Mouse (Mus musculus) retina, postnatal 1 day (tissue): ENCODE results near the gene Cblb.

Experiments used
- DNase-seq: peaks from one replicate; pipeline ENCODE4 v3.0.0-alpha.2; 2012

The Cblb gene

DNA sequence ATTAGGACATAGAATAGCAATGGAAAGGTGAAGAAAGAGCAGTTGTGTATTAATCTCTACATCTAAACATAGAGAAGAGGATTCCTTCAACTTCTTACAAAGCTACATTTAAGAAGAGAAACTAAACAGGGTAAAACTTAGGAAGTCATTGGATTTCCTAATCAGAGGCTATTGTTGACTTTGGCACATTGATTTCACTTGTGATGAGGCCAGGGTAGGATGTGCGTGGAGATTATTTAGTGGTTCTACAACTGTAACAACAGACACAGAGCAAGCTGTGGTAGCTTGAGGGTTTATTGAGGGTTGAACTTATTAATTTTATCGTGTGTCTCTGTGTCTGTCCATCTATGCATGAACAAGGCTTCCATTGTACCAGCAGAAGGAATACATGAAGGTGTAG, 7.8 kb downstream of the Cblb start:
- DNase-seq = no peak

DNA sequence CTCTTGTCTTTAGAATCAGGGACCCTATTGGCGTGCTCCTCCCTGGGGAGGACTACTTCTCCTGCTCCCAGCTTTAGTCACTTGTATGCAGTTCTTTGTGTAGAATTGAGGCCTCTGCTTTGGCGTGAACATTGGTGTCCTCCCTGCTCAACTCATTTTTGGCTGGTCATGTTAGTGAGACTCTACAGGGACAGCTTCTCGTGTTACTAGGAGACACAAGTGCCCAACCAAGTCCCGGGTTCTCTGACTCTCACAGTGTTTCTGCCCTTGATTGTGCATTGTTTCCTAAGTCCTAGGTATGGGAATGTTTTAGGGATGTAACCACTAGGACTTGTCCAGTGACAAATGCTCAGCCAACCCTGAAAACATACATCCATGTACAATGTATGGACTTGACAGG, 9.9 kb downstream of the Cblb start:
- DNase-seq = no peak

DNA sequence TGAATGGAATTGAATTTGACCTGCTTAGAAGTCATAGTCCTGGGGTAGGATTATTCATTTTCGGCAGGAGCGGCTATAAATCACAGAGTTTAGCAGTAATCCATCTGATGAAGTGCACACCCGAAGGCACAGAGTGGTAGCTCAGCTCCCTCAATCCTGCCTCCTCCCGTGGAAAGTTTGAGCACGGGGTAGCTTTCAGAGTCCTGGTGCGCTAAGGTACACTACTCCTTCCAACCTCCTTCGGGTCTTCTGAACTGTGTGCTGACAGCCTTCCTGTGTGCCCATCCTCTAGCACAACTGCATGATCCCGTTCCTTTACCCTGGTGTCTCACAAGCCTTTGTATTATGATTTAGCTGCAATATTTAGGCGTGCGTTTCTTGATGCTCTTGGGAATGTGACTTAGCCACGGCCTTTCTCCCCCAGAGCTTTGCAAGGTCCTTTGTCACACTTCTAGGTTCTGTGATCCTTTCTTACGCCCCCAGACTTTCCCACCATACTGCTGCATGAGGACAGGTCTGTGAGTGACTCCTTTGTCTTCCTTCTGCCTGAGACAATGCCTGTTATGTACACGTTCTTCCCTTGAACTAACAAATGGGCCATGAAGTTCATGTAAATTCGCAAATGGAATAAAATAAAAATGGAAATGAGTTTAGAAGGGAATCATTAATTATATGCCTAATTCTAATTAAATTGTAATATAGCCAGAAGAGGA, 11.8 kb downstream of the Cblb start:
- DNase-seq = peak; percentile 35

DNA sequence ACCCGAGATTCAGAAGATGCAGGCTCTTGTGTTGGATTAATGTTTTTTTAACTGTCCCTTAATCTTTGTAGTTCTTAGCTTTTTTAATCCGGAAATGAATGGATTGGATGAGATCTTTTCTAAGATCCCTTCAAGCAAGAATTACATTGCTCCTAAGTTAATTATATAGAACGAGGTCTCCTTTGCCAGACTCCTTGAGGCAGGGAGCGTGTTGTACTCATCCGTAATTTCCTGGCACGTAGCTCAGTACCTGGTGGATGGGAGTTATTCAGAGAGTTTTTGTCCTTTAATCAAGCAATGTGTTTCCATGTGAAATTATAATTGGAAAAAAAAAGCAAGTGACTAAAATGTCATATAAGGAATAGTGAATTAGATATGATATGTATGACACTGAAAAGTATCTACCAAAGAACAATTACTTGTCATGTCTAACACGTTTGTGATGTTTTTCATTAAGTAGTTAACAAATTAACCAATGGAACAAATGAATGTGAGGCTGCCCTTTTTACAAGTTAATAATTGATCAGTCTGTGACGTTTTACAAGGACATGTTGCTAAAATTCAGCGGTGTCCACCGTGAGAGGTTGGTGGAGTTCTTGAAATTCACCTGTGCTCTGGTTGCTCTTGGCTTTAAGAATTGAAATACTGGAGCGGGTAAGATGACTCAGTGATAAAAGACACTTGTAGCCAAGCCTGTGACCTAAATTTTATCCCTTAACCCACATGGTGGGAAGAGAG, 12.5 kb downstream of the Cblb start:
- DNase-seq = no peak

DNA sequence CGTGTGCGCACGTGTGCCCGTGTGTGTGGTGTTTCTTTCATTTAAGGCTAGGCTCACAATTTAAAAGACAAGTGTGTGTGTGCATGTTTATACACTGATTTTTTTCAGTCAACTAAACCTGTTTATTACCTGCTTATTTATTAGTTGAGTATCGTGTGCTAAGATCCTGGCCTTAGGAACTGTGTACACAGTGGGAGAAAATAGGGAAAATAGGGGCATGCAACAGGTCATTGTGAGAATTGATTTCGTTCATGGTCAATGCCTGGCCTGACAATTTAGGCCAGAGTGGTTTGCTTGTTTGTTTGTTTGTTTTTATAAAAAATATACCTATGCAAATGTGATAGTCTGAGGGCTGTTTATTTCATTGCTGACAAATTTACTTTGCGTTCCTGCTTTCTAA, 13.5 kb downstream of the Cblb start:
- DNase-seq = no peak

DNA sequence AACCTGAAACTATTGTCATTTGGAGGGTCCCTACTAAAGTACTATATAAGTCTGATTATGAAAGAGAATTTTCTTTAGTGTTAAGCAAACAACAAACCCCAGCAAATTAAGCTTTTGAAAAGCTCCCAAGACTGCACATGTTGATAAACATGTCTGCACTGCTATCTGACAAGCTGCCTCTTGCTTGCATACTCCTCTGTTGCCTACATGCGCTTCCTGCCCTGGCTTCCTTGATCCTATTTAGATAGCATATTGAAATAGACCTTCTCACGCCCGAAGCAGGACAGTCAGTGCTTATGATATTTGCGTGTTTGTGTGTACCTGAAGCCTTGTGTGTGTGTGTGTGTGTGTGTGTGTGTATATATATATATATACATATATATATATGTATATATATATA, 14.0 kb downstream of the Cblb start:
- no peak for DNase-seq

DNA sequence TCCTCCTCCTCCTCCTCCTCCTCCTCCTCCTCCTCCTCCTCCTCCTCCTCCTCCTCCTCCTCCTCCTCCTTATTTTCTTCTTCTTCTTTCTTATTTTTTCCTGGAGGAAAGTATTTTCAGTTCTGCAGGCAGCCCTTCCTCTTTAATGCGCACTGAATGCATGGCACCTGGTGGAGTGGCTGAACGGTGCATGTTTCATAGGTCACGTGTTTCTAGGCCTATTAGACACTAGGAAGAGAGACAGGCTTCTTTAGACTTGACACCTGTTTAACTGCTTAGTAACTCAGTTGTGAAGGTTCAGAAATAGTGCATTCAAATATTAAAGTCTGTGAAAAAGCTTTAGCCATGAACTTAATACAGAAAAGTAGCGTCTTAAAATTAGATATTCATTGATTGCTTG, 15.4 kb downstream of the Cblb start:
- no peak for DNase-seq

DNA sequence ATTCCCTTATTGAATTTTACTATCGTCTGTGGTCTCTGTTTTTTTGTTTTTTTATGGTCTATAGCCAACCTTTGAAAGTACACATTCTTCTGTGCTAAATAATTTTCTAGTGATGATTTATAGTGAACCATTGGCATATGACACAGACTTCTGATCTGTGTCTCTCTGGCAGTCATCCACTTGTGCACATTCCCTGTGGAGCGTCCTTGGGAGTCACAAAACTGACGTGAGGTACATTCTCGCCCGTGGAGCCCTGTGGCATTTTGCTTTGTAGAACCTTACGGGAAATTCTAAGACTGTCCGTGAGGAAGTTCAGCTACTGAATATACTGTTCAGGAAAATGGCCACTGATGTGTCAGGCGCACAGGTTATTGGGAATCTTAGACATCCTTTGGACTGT, 20.1 kb downstream of the Cblb start:
- no peak for DNase-seq

DNA sequence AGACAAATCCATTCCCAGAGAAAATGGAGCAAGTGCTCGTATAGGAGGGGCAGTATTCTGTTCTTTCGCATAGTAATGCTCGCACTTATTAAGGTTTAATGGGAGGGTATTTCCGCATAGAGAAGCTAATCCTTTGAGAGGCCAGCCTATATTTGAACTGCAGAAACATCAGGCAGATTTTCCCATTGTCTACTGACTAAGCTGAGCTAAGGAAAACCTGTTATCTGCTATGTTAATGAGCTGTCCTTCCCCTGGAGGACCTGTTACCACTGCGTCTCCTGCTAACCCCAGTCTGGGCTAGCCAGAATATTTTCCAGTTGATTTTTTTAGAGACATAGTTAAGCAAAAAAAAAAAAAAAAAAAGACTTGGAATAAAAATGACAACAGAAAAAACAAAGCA, 21.7 kb downstream of the Cblb start:
- peak; percentile 36 for DNase-seq

DNA sequence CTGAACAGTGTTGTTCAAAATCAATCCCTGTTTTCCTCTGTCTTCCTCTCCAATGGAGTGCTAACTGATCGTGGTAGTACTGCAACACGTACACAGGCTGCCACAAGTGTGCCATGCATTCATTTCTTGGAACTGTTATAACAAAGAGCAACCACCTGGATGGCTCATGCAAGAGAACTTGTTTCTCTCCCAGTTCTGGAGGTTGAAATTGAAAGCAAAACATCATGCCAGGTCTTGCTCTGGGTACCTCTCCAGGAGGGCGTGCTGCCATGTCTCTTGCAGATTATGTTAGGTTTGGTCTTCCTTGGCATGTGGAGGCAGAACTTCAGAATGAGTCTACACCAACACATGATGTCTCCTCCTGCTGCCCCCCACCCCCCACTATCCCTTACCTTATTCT, 24.2 kb downstream of the Cblb start:
- DNase-seq = no peak

DNA sequence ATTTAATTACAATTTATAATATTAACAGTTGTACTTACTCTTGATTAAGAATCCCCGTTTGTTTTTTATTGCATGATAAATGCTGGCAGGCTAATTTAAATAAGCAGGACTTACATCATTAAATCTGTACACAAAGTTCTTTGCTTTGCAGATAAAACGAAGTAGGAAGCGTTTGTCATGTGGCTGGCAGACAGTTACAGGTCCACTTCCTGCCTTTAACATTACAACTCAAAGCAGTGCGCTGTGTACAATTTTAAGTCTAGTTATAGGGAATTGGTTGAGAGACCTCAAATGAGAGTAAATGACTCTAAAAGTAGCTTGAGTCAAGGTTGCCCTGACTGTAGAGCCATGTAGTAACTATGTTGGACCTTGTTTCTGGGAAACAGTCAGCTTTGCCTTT, 25.1 kb downstream of the Cblb start:
- DNase-seq = no peak

DNA sequence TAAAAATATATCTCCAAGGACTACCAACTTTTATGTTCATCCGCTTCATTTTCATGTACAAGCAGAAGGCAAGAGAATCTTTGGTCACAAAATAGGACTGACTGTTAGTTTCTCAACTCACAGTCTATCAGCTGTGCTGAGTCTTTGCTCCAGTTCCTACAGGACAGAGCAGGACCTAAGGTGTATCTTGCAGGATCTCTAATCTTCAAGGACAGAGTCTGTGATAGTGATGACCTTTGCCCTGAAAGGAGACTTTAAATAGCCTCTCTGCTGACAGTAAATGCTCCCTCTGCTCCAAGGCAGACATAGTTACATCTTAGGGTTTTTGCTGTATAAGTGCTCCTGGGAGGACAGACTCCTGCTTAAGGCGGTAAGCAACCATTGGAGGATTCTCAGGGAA, 26.3 kb downstream of the Cblb start:
- no peak for DNase-seq

DNA sequence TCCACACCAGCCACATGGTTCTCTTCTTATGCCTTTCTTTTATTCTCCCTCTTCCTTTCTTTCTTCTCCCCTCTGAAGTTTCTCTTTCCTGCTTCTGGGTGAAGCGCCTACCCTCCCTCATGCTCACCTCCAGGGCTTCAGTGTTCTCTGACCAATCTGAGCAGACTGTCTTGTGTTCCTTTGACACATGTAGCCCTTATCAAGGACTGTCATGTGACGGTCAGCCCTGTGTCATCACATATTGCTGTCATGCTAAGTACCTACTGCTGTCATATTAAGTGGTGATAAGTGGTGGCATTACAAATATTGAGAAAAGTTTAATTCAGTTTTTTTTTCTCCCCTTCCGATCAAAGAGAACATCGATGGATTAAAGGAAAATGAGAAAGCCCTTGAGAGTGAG, 28.5 kb downstream of the Cblb start:
- no peak for DNase-seq

DNA sequence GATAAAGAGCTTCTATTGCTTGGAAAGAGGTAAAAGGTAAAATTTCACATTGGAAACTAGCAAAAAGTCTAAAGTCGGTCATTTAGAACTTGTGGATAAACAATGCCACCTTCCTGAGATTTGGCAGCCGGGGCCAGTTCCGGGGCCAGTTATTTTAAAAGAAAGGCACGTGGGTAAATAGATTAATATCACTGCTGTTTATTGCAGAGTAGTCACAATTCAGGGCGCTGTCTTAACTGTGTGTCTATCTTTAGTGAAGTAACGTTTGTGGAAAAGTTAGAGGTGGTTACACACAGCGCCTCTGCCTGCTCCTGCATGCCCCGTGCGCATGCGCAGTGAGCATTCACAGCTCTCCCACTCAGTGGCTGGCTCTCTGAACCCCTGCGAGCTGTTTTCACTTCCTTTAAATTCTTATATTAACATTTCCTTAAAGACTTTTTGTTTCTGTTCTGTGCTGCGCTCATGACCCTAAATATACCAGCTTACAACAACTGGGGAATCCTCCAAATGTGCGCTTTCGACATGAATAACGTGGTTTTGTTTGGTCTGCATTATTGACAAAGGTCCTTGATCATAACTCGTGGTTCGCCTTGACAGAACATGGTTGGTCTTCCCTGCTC, 29.2 kb downstream of the Cblb start:
- no peak for DNase-seq

DNA sequence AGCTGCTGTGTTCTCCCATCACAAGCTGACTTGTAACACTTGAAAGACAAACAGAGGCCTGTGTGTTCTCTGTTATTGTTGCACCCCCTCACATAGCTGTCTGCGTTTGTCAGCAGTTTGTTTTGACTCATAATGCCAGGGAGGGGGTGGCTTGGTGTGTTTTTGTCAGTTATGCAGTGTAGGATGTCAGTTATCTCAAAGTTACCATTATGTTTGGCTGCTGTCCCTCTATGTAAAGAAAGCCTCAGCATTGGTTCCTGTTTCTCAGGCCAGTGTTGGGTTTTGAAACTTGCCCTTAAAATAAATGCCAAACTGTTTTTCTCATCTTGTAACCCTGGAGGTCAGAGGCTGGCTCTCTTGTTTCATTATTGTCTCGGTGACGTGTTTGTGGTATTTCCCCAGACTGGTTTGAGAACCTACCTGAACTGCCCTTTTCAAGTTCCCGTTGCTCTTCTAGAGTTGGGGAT, 30.0 kb downstream of the Cblb start:
- DNase-seq = no peak

DNA sequence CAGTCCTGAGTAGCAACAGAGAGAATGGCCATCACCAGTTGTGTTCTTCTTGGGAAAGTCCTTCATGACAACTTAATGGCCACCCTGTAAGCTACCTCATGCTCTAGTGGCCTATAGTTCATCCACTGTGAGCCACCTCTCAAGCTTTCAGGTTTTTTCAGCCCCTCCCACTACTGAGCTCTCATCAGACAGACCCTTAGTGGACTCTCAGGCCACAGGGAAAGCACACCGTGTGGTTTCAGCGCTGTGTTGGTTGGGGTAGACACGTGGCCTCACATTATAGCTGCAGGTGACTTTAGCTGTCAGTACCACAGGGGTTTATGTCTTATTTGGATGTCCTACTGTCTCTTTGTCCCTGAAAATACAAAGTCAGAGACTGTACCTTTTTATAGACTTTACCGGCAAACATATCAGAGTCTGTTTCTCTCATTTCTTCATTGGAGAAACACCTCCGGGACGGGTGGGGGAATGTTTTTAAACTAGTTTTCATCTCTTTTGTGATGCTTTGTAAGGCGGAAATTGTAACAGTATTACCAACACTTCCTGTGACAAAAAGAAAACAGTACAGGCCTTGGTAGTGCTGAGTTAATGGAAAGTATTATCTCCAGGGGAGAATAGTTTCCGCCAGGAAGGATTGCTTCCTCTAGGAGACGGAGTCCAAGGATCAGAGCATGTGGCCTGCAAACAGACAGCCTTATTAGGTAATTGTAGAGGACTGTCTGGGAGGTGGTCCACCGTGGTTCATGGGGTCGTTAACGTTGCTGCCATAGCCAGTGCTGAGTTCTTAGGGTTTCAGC, 33.5 kb downstream of the Cblb start:
- no peak for DNase-seq

DNA sequence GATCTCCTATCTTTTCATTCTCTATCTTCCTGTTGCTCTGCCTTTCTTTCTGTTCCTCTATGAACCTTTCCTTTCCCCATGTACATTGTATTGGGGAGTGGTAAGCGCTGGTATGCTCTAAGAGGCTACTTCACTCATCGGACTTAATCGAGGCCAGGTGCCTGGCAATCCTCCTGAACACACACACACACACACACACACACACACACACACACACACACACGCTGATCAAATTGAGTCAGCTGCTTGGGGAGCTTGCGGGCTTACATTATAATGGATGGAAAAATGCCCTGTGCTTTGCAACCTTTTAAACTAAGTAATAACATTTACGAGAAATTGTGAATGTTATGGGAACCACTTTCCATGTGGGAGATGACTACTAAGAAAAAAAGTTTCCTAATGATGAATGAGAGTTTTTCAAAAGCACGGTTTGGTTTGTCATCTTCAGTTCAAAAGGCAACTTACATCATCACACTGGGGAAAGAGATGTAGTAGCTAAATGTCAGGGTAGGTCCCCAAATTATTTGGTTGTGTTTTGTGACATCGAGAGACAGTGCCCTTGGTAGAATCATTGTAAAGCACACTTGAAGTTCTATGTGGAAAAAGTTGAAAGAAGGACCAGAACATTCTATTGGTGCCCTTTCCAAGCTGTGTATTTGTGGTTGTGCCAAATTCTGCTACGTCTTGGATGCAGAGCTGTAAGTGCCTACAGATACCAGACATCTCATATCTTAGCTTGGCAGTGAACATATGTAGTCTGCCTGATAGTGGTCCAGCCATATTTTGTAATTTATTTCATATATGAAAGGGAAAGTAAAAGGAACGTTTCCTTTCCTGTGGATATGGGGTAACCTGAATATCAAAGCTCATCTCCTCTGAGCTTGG, 36.8 kb downstream of the Cblb start:
- DNase-seq = no peak

DNA sequence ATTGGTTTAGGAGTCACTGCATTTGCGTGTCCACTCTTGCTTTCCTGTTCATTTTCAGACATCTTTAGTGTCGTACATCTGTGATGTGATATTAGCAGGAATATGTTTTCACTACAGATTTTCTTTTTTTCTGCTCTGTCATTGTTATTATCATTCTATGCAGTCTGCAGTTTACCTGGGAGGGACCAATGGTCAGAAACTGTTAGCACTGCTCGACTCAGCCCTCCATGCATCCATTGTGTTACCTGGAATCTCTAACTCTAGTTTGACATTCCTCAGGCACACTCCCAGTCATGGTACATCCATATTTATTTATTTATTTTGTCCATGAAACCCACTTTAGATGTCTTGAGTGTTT, 37.5 kb downstream of the Cblb start:
- no peak for DNase-seq

DNA sequence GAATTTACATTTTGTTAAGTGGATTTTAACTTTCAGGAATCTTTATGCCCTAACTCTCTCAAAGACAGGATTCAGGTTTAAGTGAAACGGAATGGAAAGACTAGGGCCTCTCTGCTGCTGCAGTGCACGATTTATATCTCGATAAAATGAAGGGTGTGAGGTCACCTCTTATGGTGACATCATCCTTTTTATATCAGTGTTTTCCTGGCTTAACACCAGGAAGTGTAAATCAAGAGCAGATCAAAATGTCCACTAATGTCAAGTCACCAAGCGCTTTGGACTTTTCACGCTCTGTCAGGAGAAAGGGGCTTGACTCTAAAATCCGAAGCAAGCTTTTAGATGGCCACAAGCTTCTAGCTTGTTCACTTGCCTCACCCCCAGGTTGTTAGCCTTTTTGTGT, 38.6 kb downstream of the Cblb start:
- DNase-seq = no peak

DNA sequence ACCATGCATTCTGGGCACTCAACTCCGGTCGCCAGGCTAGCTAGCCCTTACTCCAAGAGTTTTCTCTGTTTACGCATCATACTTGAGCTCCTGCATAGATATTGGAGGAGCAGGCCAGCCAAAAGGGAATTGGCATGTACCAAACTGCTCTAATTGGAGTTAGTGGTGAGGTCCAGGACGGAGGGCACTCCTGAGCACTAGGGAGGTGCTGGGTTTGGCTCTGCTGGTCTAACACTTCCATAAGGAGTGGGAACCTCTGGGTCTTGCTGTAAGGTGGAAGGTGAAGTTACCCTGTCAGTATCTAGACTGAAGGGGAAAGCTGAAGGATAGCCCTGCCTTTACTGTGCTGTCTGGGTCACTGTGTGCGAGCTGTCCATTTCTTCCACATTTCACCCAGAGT, 39.1 kb downstream of the Cblb start:
- no peak for DNase-seq

DNA sequence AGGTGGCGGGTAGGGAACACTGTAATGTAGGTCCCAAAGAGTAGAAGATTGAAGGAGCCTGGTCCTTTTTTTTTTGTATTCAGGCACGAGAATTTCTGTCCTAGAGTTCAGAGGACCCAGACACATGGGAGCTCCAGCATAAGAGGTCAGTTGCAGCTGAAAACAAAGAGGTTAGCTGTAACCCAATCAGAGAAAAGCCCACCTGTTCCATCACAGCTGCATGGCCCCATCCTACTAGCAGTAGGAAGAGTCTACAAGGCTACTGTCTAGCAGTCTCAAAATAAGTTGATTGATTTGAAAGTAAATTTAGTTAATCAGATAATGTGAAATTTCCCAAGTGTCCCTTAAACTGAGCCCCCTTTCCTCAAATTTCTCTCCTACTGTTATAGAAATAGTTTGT, 40.3 kb downstream of the Cblb start:
- no peak for DNase-seq

DNA sequence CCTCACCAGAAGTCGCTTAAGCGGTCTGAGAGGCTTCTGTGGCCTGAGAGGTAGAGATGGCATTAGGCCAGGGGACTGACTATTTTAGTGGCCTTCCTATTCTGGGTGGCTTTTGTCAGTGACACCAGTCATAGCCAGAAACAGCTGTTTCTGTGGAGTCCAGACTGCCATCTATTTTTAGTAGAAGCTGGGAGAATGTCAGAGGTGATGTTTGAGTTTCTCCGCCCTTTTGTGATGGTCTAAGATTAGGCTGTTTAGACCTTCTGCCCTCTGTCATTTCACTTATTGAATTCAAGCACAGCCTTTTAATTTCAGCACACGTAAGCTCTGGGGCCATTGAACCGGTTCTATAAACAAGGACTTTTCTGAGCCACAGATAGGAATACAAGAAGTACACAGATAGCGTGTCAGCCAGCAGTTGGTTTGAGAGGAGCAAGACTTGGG, 40.8 kb downstream of the Cblb start:
- DNase-seq = no peak
